Mouse (Mus musculus) ES-E14 (cell line): ENCODE measurements around the gene G0s2.

Experiments
- CHD2 ChIP-seq: IDR thresholded peaks from 2 replicates; pipeline ENCODE4 v1.6.1; 2014; ENCODE audit warnings: mild to moderate bottlenecking, low read depth, low read length, inconsistent platforms
- HCFC1 ChIP-seq: IDR thresholded peaks from 2 replicates; pipeline ENCODE4 v1.6.1; 2012; ENCODE audit warnings: low read length, inconsistent platforms, borderline replicate concordance; ENCODE audit not compliant: insufficient read depth
- ZNF384 ChIP-seq: IDR thresholded peaks from 2 replicates; pipeline ENCODE4 v1.6.1; 2012; ENCODE audit warnings: low read depth, low read length, inconsistent platforms

- TF ChIP-seq HCFC1 (no peak), ZNF384 (no peak), CHD2 (no peak)
Observed at GRCm38 (mm10) chr1:193252616-193253015, 20.4 kb downstream of the G0s2 start.
